Comparison of ENCODE assay signal across 20 mouse cellular contexts in genomic region chr13:119389296-119389695, GRCm38 (mm10). TPM values are rescaled to one million over a fixed set of nuclear protein-coding genes. Genes with fewer than 3 reads are reported as not detected.
A peak's percentile ranks its signal among the peaks of the same experiment; 100 is the strongest.
DNase-seq lines count a peak whose midpoint lies in the region; ATAC-seq and TF ChIP-seq lines count a peak whose summit lies in the region.
"Had no signal": no experiment of that assay in that cellular context is flagged by ENCODE, and none has a peak within 500 bp of the region (broad histone marks: within the 10 kb centered on the region; RNA-seq: fewer than 3 reads in every experiment).

No protein-coding gene starts in this region.

- TF ChIP-seq CTCF in kidney, adult 2 months (conservative IDR thresholded peaks at IDR 0.05; ENCODE audit: insufficient read depth, insufficient read length, low read depth, low read length): no peak
- TF ChIP-seq CTCF in kidney, postnatal 0 days (IDR thresholded peaks at IDR 0.05; ENCODE audit: low read depth): no peak

- peaks cover 5% of the 10 kb centered on the region for H3K9me3 ChIP-seq in kidney, embryonic 16.5 days (ENCODE audit: low read length)
- no peaks in the 10 kb centered on the region for H3K9me3 ChIP-seq in kidney, postnatal 0 days (replicated peaks; ENCODE audit: low read length)
- H3K9me3 ChIP-seq in liver, embryonic 11.5 days (ENCODE audit: control insufficient read depth, low read length): no peaks in the 10 kb centered on the region
- no peaks in the 10 kb centered on the region for H3K9me3 ChIP-seq in liver, embryonic 16.5 days (replicated peaks; ENCODE audit: control insufficient read depth, low read length)
- H3K9me3 ChIP-seq: embryonic facial prominence, embryonic 12.5 days; heart, embryonic 10.5 days; heart, embryonic 15.5 days had no signal

- 52% methylated on average over 11 of the region's 11 CpGs for WGBS in kidney, adult 2 months
- WGBS in kidney, embryonic 16.5 days: 85% methylated on average over 11 of the region's 11 CpGs
- WGBS in kidney, postnatal 0 days: 81% methylated on average over 11 of the region's 11 CpGs
- 85% methylated on average over 11 of the region's 11 CpGs for WGBS in liver, embryonic 11.5 days
- 69% methylated on average over 11 of the region's 11 CpGs for WGBS in liver, embryonic 16.5 days (ENCODE audit: insufficient replicate concordance)

- no peak overlapping the region for H3K4me2 ChIP-seq in kidney, embryonic 16.5 days (replicated peaks; ENCODE audit: low read depth, low read length)
- H3K4me2 ChIP-seq in kidney, postnatal 0 days (ENCODE audit: low read length): no peak overlapping the region
- no peak overlapping the region for H3K4me2 ChIP-seq in liver, embryonic 11.5 days
- H3K4me2 ChIP-seq in liver, embryonic 16.5 days (ENCODE audit: low read depth, low read length): no peak overlapping the region
- H3K4me2 ChIP-seq: embryonic facial prominence, embryonic 12.5 days; heart, embryonic 15.5 days had no signal

- H3K4me3 ChIP-seq in kidney, adult 2 months (ENCODE audit: insufficient read depth, low read depth, low read length): no peak overlapping the region
- no peak overlapping the region for H3K4me3 ChIP-seq in kidney, embryonic 16.5 days (ENCODE audit: low read length)
- H3K4me3 ChIP-seq in kidney, postnatal 0 days (replicated peaks; ENCODE audit: low read depth, low read length): no peak overlapping the region
- H3K4me3 ChIP-seq in liver, embryonic 11.5 days (ENCODE audit: low read depth, low read length): no peak overlapping the region
- no peak overlapping the region for H3K4me3 ChIP-seq in liver, embryonic 16.5 days (ENCODE audit: low read depth, low read length)
- H3K4me3 ChIP-seq: embryonic facial prominence, embryonic 12.5 days; heart, embryonic 10.5 days; heart, embryonic 15.5 days had no signal

- H3K9ac ChIP-seq in kidney, embryonic 16.5 days (replicated peaks; ENCODE audit: low read length): no peak overlapping the region
- H3K9ac ChIP-seq in kidney, postnatal 0 days (ENCODE audit: low read depth, low read length): no peak overlapping the region
- no peak overlapping the region for H3K9ac ChIP-seq in liver, embryonic 11.5 days (ENCODE audit: low read depth, low read length)
- H3K9ac ChIP-seq in liver, embryonic 16.5 days (ENCODE audit: low read depth, low read length): no peak overlapping the region
- H3K9ac ChIP-seq: embryonic facial prominence, embryonic 12.5 days; heart, embryonic 15.5 days had no signal

- H3K36me3 ChIP-seq in kidney, adult 2 months (ENCODE audit: control insufficient read depth, insufficient read depth, low read length): peaks cover 5% of the 10 kb centered on the region; the same call in 1 of the 2 replicates
- peaks cover 38% of the 10 kb centered on the region for H3K36me3 ChIP-seq in kidney, embryonic 16.5 days (ENCODE audit: insufficient read depth, low read length)
- peaks cover 10% of the 10 kb centered on the region for H3K36me3 ChIP-seq in kidney, postnatal 0 days (ENCODE audit: insufficient read depth, low read length)
- peaks cover 20% of the 10 kb centered on the region; the same call in 1 of the 2 replicates for H3K36me3 ChIP-seq in liver, embryonic 11.5 days (ENCODE audit: control insufficient read depth, insufficient read depth, low read length)
- H3K36me3 ChIP-seq in liver, embryonic 16.5 days (ENCODE audit: control insufficient read depth, insufficient read depth): peaks cover 6% of the 10 kb centered on the region; the same call in 1 of the 2 replicates

- peaks cover 12% of the 10 kb centered on the region; the same call in 1 of the 2 replicates for H3K4me1 ChIP-seq in kidney, adult 2 months (ENCODE audit: control insufficient read depth, insufficient read depth, low read length)
- H3K4me1 ChIP-seq in kidney, embryonic 16.5 days (ENCODE audit: insufficient read depth, low read length): no peaks in the 10 kb centered on the region
- H3K4me1 ChIP-seq in kidney, postnatal 0 days (replicated peaks; ENCODE audit: insufficient read depth, low read length): no peaks in the 10 kb centered on the region
- H3K4me1 ChIP-seq in liver, embryonic 11.5 days (replicated peaks; ENCODE audit: control insufficient read depth, insufficient read depth, low read length): no peaks in the 10 kb centered on the region
- no peaks in the 10 kb centered on the region for H3K4me1 ChIP-seq in liver, embryonic 16.5 days (ENCODE audit: control insufficient read depth, low read depth, low read length)
- H3K4me1 ChIP-seq: embryonic facial prominence, embryonic 12.5 days; heart, embryonic 10.5 days; heart, embryonic 15.5 days had no signal

- peak; percentile 81 for DNase-seq in kidney, adult 2 months
- DNase-seq in kidney, postnatal 0 days (ENCODE audit: low spot score): no peak
- DNase-seq in liver, embryonic 11.5 days (ENCODE audit: low spot score): no peak
- DNase-seq in adrenal gland, postnatal 10 days: no peak
- no peak for DNase-seq in heart, adult 18-20 months
- DNase-seq: adrenal gland, postnatal 36 days; cerebellum, adult 8-10 months; cerebellum, postnatal 25 days; gastrocnemius, postnatal 10 days; lung, adult 18-20 months had no signal

- TF ChIP-seq POLR2A in kidney, adult 2 months (IDR thresholded peaks at IDR 0.05; ENCODE audit: low read depth, low read length): no peak

- no peaks in the 10 kb centered on the region for H3K27me3 ChIP-seq in kidney, adult 2 months (replicated peaks; ENCODE audit: control insufficient read depth, insufficient read depth, low read length)
- H3K27me3 ChIP-seq in kidney, embryonic 16.5 days (ENCODE audit: insufficient read depth, low read length): no peaks in the 10 kb centered on the region
- H3K27me3 ChIP-seq in kidney, postnatal 0 days (ENCODE audit: insufficient read depth, low read length): no peaks in the 10 kb centered on the region
- H3K27me3 ChIP-seq in liver, embryonic 11.5 days (replicated peaks; ENCODE audit: control insufficient read depth, insufficient read depth, low read length): no peaks in the 10 kb centered on the region
- H3K27me3 ChIP-seq in liver, embryonic 16.5 days (ENCODE audit: control insufficient read depth, insufficient read depth, low read depth, low read length): no peaks in the 10 kb centered on the region
- H3K27me3 ChIP-seq: embryonic facial prominence, embryonic 12.5 days; heart, embryonic 15.5 days had no signal

- peak overlapping the region; percentile 90 for H3K27ac ChIP-seq in kidney, adult 2 months (ENCODE audit: insufficient read depth, low read depth, low read length)
- no peak overlapping the region for H3K27ac ChIP-seq in kidney, embryonic 16.5 days (ENCODE audit: low read length)
- no peak overlapping the region for H3K27ac ChIP-seq in kidney, postnatal 0 days
- H3K27ac ChIP-seq in liver, embryonic 11.5 days (ENCODE audit: low read depth, low read length): no peak overlapping the region
- H3K27ac ChIP-seq in liver, embryonic 16.5 days (ENCODE audit: low read length): 0 out of 2 replicates have a peak overlapping the region, but pooled peaks have one; percentile 1
- H3K27ac ChIP-seq: embryonic facial prominence, embryonic 12.5 days; heart, embryonic 10.5 days; heart, embryonic 15.5 days; macrophage had no signal

- no peak for ATAC-seq in kidney, embryonic 16.5 days (ENCODE audit: low FRiP score, low TSS enrichment)
- 0 out of 2 replicates have a peak, but pooled peaks have one; percentile 30 for ATAC-seq in kidney, postnatal 0 days (replicated peaks; ENCODE audit: low FRiP score, low read depth)
- peak; percentile 31; the same call in 1 of the 2 replicates for ATAC-seq in liver, embryonic 11.5 days (replicated peaks; ENCODE audit: low FRiP score)
- ATAC-seq in liver, embryonic 16.5 days (ENCODE audit: low read depth): peak; percentile 86
- ATAC-seq in megakaryocyte, adult 5-6 weeks (ENCODE audit: poor library complexity, severe bottlenecking): no peak
- ATAC-seq: forebrain, embryonic 16.5 days; hindbrain, embryonic 16.5 days; lung, postnatal 0 days had no signal

RNA-seq across cellular contexts. Expression of gene Paip1, which starts 39.1 kb away (rescaled TPM):
- 19.8 and 23.9 TPM in 2 replicates for polyA plus RNA-seq in kidney, adult 2 months (2012; rRNA removed)
- polyA plus RNA-seq in kidney, embryonic 16.5 days (2015; fragmentation: Nextera tagmentation; extraction: Ambion mirVana): 66.2 and 81.1 TPM in 2 replicates
- 109 and 110 TPM in 2 replicates for polyA plus RNA-seq in kidney, postnatal 0 days (2015; fragmentation: Nextera tagmentation; extraction: Ambion mirVana)
- polyA plus RNA-seq in liver, embryonic 11.5 days (2014; fragmentation: Nextera tagmentation; extraction: Ambion mirVana): 43.9 and 44.1 TPM in 2 replicates
- 15.3 and 20.1 TPM in 2 replicates for polyA plus RNA-seq in liver, embryonic 16.5 days (2015; fragmentation: Nextera tagmentation; extraction: Ambion mirVana)
- 59.1 and 65.9 TPM in 2 replicates for total RNA-seq in megakaryocyte, adult 5-6 weeks (2015)
- total RNA-seq in megakaryocyte, adult 5-6 weeks (2017): 57.1 and 58.9 TPM in 2 replicates
- total RNA-seq in adrenal gland, postnatal 10 days (2021): 100 to 1,000 TPM; 106 TPM
- 100 to 1,000 TPM; 117 to 118 TPM for total RNA-seq in heart, adult 18-20 months (2021)

Comparison
In these comparisons a context has a peak if more than half of its experiments do, and no peak if none do; other contexts are left out.
1. H3K27ac ChIP-seq: peak in kidney, adult 2 months (single experiment) and liver, embryonic 16.5 days (single experiment); none in kidney, embryonic 16.5 days (single experiment), kidney, postnatal 0 days (single experiment) and liver, embryonic 11.5 days (single experiment).
2. ATAC-seq: peak in kidney, postnatal 0 days (single experiment), liver, embryonic 11.5 days (single experiment) and liver, embryonic 16.5 days (single experiment); none in kidney, embryonic 16.5 days (single experiment) and megakaryocyte, adult 5-6 weeks (single experiment).